Mouse (Mus musculus) erythroid progenitor cell, adult 5-6 weeks (primary cell): ENCODE data around the gene Mfap3. TPM values are rescaled to one million over a fixed set of nuclear protein-coding genes. Genes with fewer than 3 reads are reported as not detected.
A peak's percentile ranks its signal among the peaks of the same experiment; 100 is the strongest.

Source experiments
- ATAC-seq: replicated peaks from 2 replicates; pipeline ENCODE4 v1.8.0; 2016; ENCODE audit warnings: moderate number of reproducible peaks, mild to moderate bottlenecking, moderate TSS enrichment, inconsistent platforms; ENCODE audit not compliant: poor library complexity, low FRiP score, severe bottlenecking
- total RNA-seq, 2 experiments: library from RNA; stranded (forward) in 1 of 2; stranded (reverse) in 1 of 2; fragments of 150-400 nt in 1 of 2; fragments of 186-747, 209-891 nt in 1 of 2; gene quantifications; 2 replicates each; pipeline versions ENCODE4 v1.2.3 to v1.2.4; 2015 to 2017; ENCODE audit warnings: low replicate concordance in 2 of 2

Gene Mfap3
- total RNA-seq (2015; ENCODE audit: low replicate concordance), result 16.9 and 22.6 TPM in 2 replicates
- total RNA-seq (2017; ENCODE audit: low replicate concordance), result 5.2 and 9.6 TPM in 2 replicates

- peak; percentile 97 for ATAC-seq
Observed at GRCm38 (mm10) chr11:57518091-57518750, at the start of gene Mfap3, which contains the start of gene Fam114a2. TSS of gene Mfap3 (plus strand) at chr11:57518664. TSS of gene Fam114a2 (minus strand) at chr11:57518617.

DNA sequence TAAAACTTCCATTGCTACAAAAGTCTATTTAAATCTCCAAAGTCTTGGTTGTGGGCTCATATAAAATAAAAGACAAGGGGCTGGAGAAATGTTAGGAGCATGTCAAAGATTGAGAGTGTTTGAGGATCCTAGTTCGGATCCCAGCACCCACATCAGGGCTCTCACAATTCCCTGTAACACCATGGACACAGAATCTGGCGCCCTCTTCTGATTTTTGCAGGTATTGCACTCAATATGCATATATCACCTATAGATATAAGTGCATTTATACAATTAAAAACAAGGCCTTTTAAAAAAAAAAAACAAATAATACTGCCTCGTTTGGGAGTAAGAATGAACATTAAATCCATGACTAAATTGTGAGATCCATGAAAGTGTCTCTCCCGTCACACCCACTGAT is 49.8 kb upstream of the Mfap3 start:
- ATAC-seq, result no peak

GRCm38 (mm10) chr11:57470056-57470455 is 48.4 kb upstream of the Mfap3 start:
- no peak for ATAC-seq

GRCm38 (mm10) chr11:57470979-57471378 is 47.5 kb upstream of the Mfap3 start:
- no peak for ATAC-seq

DNA sequence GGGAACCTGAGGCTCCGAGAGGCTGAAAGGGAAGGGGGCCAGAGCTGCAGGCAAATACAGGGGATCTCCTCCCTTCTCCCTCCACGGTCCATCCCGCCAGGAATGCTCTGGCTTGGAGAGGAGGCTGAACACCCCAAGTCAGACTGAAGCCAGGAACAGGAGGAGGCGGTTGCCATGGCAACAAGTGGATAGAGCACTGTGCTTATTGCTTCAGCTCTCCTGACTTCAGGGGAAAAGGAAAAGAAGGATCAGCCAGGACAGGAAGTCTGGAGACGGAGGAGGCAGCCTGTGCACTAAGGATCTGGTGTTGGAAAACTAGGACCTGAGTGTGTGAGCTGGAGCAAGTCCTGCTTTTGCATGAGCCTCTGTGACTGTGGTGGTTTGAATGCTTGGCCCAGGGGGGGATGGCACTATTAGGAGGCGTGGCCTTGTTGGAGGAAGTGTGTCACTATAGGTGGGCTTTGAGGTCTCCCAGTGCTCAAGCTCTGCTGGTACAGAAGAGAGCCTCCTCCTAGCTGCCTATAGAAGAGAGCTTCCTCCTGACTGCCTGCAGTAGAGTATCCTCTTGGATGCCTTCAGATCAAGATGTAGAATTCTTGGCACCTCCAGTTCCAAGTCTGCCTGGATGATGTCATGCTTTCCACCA is 44.0 kb upstream of the Mfap3 start:
- no peak for ATAC-seq

DNA sequence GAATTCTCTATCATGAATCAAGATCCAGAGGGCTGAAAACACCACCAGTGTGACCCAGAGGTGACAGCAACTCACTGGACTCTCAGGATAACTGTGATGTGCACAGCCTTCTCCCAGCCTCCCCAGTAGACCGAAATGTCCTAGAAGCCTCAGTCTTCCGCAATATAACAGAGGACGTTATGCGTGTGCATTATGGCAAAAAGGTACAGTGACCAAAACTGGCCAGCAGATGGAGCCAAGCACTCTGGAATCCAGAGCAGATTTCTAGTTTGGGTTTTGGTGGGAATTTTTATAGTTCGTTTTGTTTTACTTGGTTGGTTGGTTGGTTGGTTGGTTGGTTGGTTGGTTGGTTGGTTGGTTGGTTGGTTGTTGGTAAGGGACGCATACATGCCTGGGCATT is 43.3 kb upstream of the Mfap3 start:
- ATAC-seq, result no peak; the same call in 1 of the 2 replicates

GRCm38 (mm10) chr11:57478077-57478476 is 40.4 kb upstream of the Mfap3 start:
- no peak for ATAC-seq

DNA sequence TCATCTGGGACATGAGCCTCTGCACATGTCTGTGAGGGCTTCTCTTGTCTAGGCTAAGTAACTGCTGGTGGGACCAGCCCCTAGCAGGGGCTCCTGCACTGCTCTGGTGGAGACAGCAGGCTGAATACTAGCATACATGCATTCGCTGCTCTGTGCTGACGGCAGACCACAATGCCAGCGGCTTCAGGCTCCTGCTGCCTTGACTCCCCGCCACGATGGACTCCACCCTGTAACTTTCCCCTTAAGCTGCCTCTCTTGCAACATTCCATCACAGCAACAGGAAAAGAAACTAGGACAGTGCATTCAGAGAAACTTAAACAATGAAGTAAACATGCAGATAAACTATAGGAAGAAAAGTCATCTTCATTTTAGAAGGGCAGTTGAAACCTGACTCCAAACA is 30.0 kb upstream of the Mfap3 start:
- no peak for ATAC-seq

DNA sequence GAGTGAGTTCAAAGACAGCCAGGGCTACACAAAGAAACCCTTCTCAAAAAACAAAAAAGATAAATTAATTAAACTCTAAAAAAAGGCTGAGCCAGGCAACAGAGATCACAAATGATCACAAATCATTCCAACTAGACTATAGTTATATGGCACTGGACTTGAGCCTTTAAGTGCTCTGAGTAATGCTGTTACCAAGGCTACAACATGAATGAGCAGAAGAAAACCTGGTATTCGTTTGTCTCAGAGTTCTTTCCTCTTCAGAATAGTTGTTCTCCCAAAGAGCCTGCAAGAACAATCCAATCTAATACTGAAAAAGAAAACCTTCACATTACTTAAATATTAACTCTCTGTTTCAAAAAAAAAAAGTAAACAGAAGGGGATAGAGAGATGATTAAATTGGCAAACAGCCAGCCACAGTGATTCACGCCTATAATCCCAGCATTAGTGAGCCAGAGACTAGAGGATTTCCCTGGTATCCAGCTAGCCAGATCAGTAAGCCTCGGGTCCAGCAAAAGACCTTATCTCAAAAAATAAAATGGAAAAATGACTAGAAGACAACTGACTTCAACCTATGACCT is 21.9 kb upstream of the Mfap3 start:
- ATAC-seq, result no peak

GRCm38 (mm10) chr11:57497701-57498100 is 20.8 kb upstream of the Mfap3 start:
- no peak for ATAC-seq

DNA sequence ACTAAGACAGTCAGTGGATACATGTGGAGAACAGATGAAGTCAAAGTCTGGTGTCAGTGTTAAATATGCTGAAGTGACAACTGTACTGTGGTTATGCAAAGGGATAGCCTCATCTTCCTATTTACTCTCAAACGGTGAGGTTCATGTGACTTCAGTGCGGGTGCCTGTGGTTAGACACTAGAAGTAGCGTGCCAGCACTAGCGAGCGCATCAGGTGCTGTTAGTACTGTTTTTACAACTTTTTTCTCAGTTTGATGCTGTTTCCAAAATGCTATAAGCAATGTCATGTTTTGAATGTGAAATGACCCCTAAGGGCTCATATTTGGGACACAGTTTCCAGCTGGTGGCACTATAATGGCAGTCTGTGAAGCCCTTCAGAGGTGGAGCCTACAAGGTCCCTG is 20.2 kb upstream of the Mfap3 start:
- ATAC-seq, result no peak

- no peak for ATAC-seq
Observed at GRCm38 (mm10) chr11:57503155-57503554, 15.3 kb upstream of the Mfap3 start.

DNA sequence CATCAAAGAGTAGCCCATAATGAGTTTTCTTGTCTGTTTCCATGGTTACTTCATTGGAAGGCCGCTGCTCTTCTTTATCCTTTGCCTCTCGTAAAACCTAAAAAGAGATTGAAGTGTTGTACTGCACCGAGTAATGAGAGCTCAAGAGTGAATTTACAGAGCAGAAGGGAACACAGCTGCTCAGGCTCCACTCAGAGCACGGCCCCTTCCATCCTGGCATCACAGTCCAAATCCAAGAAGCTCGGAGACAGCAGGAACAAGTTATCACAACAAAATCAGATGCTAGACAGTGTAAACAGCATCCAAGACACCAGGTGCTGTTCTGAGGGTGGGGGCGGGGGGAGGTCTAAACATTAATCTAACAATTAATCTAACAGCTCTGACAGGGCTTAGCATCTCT is 11.6 kb upstream of the Mfap3 start:
- ATAC-seq, result no peak

DNA sequence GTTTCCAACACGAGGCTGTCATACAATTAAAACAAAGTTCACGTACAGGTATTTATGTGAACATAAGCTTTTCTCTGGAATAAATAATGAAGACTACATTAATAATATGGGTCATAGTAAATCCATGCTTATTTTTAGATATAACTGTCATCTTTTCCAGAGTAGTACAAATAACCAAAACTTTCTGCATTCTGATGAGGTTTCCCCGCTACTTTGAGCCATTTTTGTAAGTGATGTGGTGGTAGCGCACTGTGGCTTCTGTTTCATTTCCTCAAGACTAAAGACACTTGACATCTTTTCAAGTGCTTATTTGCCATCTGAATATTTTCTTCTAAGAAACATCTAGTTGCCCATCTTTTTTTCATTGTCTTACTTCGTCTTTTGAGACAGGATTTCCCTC is 3.2 kb upstream of the Mfap3 start:
- ATAC-seq, result no peak

- ATAC-seq, result no peak
Observed at GRCm38 (mm10) chr11:57516946-57517441, 1.5 kb upstream of the Mfap3 start.

GRCm38 (mm10) chr11:57518751-57519148 is 286 bp downstream of the Mfap3 start:
- ATAC-seq, result peak; percentile 55; the same call in 1 of the 2 replicates

- ATAC-seq, result no peak
Observed at GRCm38 (mm10) chr11:57519304-57519703, 840 bp downstream of the Mfap3 start.

- ATAC-seq, result no peak
Observed at GRCm38 (mm10) chr11:57521206-57521605, 2.7 kb downstream of the Mfap3 start.

GRCm38 (mm10) chr11:57522046-57522445 is 3.6 kb downstream of the Mfap3 start:
- no peak for ATAC-seq

DNA sequence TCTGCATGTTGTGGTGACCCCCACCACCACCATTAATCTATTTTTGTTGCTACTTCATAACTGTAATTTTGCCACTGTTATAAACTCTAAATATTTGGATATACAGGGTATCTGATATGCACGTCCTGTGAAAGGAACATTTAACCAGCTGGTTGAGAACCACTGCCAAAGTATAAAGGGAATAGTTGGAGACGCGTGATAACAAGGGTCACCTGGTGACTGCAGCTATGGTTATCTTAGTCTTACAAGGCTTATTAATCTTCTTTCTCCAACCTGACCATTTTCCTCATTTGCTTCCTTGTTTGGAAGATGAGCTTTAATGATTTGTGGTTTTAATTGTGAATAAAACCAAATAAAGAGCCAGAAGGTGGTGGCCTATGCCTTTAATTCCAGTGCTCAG is 5.0 kb downstream of the Mfap3 start:
- ATAC-seq, result no peak

DNA sequence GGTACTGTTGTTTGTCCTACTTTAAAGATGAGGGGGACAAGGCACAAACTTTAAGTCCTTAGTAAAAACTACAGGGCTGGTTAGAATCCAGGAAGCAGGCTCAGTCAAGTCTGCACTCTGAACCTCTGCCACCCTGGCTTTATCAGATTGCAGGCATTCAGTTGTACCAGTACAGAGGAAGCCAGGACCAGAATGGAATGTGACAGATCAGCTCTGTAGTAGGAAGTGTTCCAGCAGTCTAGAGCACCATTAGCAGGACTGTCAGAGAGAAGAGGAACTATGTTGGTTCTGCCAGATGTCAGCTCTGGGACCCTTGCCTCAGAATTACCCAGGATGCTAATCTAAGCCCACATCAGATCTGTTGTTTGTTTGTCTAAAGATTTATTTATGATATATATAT is 6.1 kb downstream of the Mfap3 start:
- ATAC-seq, result no peak
